Mouse (Mus musculus) ES-Bruce4 (cell line): ENCODE results near the gene Selenoh.

Experiments used
- CTCF ChIP-seq: IDR thresholded peaks from one replicate; pipeline ENCODE4 v1.8.1; 2011; ENCODE audit warnings: low read depth, low read length
- EP300 ChIP-seq: IDR thresholded peaks from 2 replicates; pipeline ENCODE4 v1.6.1; 2011; ENCODE audit warnings: low read depth, low read length; ENCODE audit not compliant: insufficient read depth
- POLR2A ChIP-seq: IDR thresholded peaks from one replicate; pipeline ENCODE4 v1.8.1; 2011; ENCODE audit warnings: low read length; ENCODE audit not compliant: insufficient read depth

DNA sequence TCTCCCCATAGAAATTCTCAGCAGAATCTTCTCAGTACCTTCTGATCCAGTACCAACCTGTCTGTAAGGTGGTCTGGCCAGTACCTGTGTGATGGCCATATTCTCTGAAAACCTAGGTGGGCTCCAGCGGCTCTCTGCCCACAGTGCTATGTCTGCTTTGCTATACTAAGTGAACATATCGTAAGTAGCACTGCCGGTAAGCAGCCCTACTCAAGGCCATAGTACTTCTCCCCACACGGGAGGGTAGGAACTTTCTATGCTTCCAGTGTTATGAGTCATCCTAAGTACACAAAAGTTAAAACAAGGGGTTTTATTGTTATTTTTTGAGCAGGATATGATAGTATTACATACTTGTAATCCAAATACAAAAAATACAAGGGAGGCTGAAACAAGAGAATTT, 36.6 kb downstream of the Selenoh start:
- TF ChIP-seq CTCF: no peak
- no peak for TF ChIP-seq POLR2A
- no peak for TF ChIP-seq EP300
